Mouse (Mus musculus) layer of hippocampus, adult 9-10 months (tissue): ENCODE measurements around the gene Mecp2.
"Not testable (repeated sequence)": the region's sequence is repeated elsewhere in the genome, so short reads cannot be mapped to it uniquely, and the experiment has no call there.

Source experiments
- DNase-seq: peaks from one replicate; pipeline ENCODE4 v3.0.0; 2022; ENCODE audit warnings: low spot score

Mecp2 gene

GRCm38 (mm10) chrX:74135263-74135662 is at the start of gene Mecp2:
Gene Mecp2 (minus strand): TSS chrX:74135363.
- DNase-seq, result not testable (repeated sequence)

- DNase-seq, result no peak
Observed at GRCm38 (mm10) chrX:74176959-74177358, 41.8 kb upstream of the Mecp2 start, which contains the start of gene Tktl1. Gene Tktl1 (plus strand): TSS chrX:74177259.

GRCm38 (mm10) chrX:74167738-74168137 is 32.6 kb upstream of the Mecp2 start, which contains the start of gene Tex28:
Gene Tex28 (minus strand): TSS chrX:74167838.
- no peak for DNase-seq

- no peak for DNase-seq
Observed at GRCm38 (mm10) chrX:74127164-74127563, 8.0 kb downstream of the Mecp2 start, which contains the start of gene Opn1mw. Gene Opn1mw (plus strand): TSS chrX:74127464.

- no peak for DNase-seq
Observed at GRCm38 (mm10) chrX:74124975-74125374, 10.2 kb downstream of the Mecp2 start.

- peak; percentile 21 for DNase-seq
Observed at GRCm38 (mm10) chrX:74115511-74115910, 19.7 kb downstream of the Mecp2 start.

GRCm38 (mm10) chrX:74114036-74114435 is 21.1 kb downstream of the Mecp2 start:
- no peak for DNase-seq

- DNase-seq, result no peak
Observed at GRCm38 (mm10) chrX:74108747-74109146, 26.4 kb downstream of the Mecp2 start.

GRCm38 (mm10) chrX:74105916-74106315 is 29.2 kb downstream of the Mecp2 start:
- DNase-seq, result no peak

- no peak for DNase-seq
Observed at GRCm38 (mm10) chrX:74103457-74104188, 31.5 kb downstream of the Mecp2 start.

GRCm38 (mm10) chrX:74095130-74095529 is 40.0 kb downstream of the Mecp2 start:
- DNase-seq, result no peak

- DNase-seq, result peak; percentile 96
Observed at GRCm38 (mm10) chrX:74085601-74086038, 49.5 kb downstream of the Mecp2 start.

GRCm38 (mm10) chrX:74084946-74085498 is 50.1 kb downstream of the Mecp2 start:
- peak; percentile 44 for DNase-seq

GRCm38 (mm10) chrX:74084276-74084837 is 50.8 kb downstream of the Mecp2 start:
- no peak for DNase-seq

GRCm38 (mm10) chrX:74070794-74071193 is 64.4 kb downstream of the Mecp2 start:
- DNase-seq, result no peak

- no peak for DNase-seq
Observed at GRCm38 (mm10) chrX:74067891-74068290, 67.3 kb downstream of the Mecp2 start.

GRCm38 (mm10) chrX:74045107-74045506 is 90.1 kb downstream of the Mecp2 start:
- no peak for DNase-seq

- DNase-seq, result no peak
Observed at GRCm38 (mm10) chrX:74037702-74038375, 97.3 kb downstream of the Mecp2 start.

- no peak for DNase-seq
Observed at GRCm38 (mm10) chrX:74030000-74030399, 105.2 kb downstream of the Mecp2 start.

- DNase-seq, result peak; percentile 13
Observed at GRCm38 (mm10) chrX:74023188-74024049, 111.7 kb downstream of the Mecp2 start, which contains the start of gene Irak1. Gene Irak1 (minus strand): TSS chrX:74023918.

- DNase-seq, result no peak
Observed at GRCm38 (mm10) chrX:74022795-74023187, 112.4 kb downstream of the Mecp2 start.
